Mouse (Mus musculus) hindbrain, embryonic 14.5 days (tissue): ENCODE data around the gene Gcg. TPM values are rescaled to one million over a fixed set of nuclear protein-coding genes. Genes with fewer than 3 reads are reported as not detected.

Experiments
- ATAC-seq: fragments of 200-750 bp; cut with Nextera tagmentation; 2 replicates; pipeline ENCODE4 v1.8.0; 2017; ENCODE audit warnings: moderate number of reproducible peaks, mild to moderate bottlenecking, moderate TSS enrichment, moderate library complexity; ENCODE audit not compliant: low FRiP score
- DNase-seq: peaks from one replicate; pipeline ENCODE4 v3.0.0-alpha.2; 2015; ENCODE audit warnings: low spot score
- H3K27ac ChIP-seq: fragments of 300-500 bp; sonication (generic); 2 replicates; pipeline ENCODE4 v1.5.1; 2014; ENCODE audit warnings: mild to moderate bottlenecking, moderate library complexity
- H3K27me3 ChIP-seq: fragments of 300-500 bp; sonication (generic); 2 replicates; pipeline ENCODE4 v1.6.1; 2014; ENCODE audit warnings: mild to moderate bottlenecking, low read length, mixed read lengths; ENCODE audit not compliant: control insufficient read depth, insufficient read depth
- H3K36me3 ChIP-seq: fragments of 300-500 bp; sonication (generic); replicated peaks from 2 replicates; pipeline ENCODE4 v1.6.1; 2014; ENCODE audit not compliant: control insufficient read depth, insufficient read depth
- H3K4me1 ChIP-seq: fragments of 300-500 bp; sonication (generic); replicated peaks from 2 replicates; pipeline ENCODE4 v1.6.1; 2014; ENCODE audit warnings: antibody characterized with exemption, low read length, mixed read lengths; ENCODE audit not compliant: control insufficient read depth, insufficient read depth
- H3K4me2 ChIP-seq: fragments of 300-500 bp; sonication (generic); replicated peaks from 2 replicates; pipeline ENCODE4 v1.6.1; 2014; ENCODE audit warnings: mild to moderate bottlenecking, moderate library complexity
- H3K4me3 ChIP-seq: fragments of 300-500 bp; sonication (generic); replicated peaks from 2 replicates; pipeline ENCODE4 v1.5.1; 2014; ENCODE audit warnings: mild to moderate bottlenecking, low read length
- H3K9ac ChIP-seq: fragments of 300-500 bp; sonication (generic); 2 replicates; pipeline ENCODE4 v1.6.1; 2014
- H3K9me3 ChIP-seq: fragments of 300-500 bp; sonication (generic); 2 replicates; pipeline ENCODE4 v1.6.1; 2016; ENCODE audit warnings: low read length; ENCODE audit not compliant: control insufficient read depth
- WGBS: fragments of 180-500 bp; shearing (Covaris S2); extraction: QIAGEN DNeasy Blood & Tissue Kit; methylation state at CpG from one replicate; pipeline ENCODE4 v1.1.7; 2014; 5-methylcytosine and 5-hydroxymethylcytosine counted together
- polyA plus RNA-seq: library from polyadenylated mRNA; unstranded; fragments of >200 nt; fragmentation: Nextera tagmentation; extraction: Ambion mirVana; gene quantifications from 2 replicates; pipeline ENCODE4 v1.2.1, GENCODE M21; 2014

Gene Gcg
- polyA plus RNA-seq, 1 experiment from 2014 or later = not detected

DNA sequence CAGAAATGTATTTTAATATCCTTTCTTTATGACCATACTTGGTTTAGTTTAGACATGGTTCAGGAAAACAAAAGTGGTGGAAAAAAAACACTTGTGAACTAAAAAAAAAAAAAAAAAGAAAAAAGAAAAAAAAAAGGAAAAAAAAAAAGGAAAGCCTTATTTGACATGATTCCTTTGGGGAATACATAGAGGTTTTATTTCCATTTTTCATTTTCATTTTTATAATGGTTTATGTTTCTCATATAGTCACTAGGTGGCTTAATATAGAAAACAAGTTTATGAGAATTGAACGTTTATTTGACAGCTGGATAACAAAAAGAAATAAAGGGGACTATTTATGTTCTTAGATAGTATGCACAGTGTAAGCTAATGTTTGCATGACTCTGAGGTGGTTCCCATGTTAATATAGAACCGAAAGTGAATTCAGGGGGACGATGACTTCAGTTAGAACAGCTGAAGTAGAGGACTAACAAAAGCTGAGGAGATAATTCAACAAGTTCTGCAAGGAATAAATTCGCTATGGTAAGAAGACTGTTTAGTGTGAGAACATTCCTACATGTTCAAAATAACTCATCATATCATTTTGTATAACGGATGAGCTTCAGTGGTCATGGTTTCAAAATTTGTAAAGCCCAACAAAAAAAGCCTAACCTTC lies 33.6 kb downstream of the Gcg start:
- no peak overlapping the region for H3K27ac ChIP-seq
- no peaks in the 10 kb centered on the region for H3K9me3 ChIP-seq
- H3K27me3 ChIP-seq = no peaks in the 10 kb centered on the region
- no peak overlapping the region for H3K4me2 ChIP-seq
- ATAC-seq (no peak), DNase-seq (no peak)
- WGBS = 88% methylated on average over 5 of the region's 5 CpGs
- H3K9ac ChIP-seq = no peak overlapping the region
- H3K36me3 ChIP-seq = no peaks in the 10 kb centered on the region
- H3K4me3 ChIP-seq = no peak overlapping the region
- no peaks in the 10 kb centered on the region for H3K4me1 ChIP-seq

DNA sequence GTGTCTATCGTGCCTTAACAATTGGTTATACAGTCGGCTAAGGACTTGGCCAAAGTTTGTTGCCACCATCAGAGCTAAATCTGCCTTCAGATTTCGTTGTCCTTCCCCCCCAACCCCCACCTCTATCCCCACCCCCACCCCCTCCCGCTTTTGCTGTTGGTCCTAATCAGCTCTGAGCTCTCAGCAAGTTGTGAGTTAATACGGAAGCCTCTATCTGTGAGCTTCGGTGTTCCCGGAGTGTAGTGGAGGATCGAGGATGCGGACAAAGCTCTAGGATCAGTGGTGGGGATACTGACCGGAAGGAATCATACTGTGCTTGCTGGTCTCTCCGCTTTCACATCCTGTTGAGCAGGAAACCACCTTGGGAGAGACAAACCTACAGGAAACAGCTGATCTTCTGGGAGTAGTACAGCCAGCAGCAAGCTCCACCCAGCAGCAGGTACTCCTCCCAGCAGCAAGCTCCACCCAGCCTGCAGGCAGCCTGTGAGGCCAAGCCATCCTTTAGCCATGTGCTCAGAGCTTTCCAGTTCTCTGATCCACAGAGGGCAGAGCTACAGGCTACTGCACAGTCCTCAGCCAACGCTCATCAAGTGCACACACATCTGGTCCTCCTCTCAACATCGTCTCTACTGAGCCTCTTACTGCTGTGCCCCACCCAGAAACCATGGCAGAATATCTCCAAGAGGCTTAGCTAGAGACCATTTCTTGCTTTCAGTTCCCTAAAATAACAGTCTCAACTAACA lies 42.5 kb downstream of the Gcg start:
- no peak overlapping the region for H3K27ac ChIP-seq
- no peaks in the 10 kb centered on the region for H3K27me3 ChIP-seq
- 79% methylated on average over 13 of the region's 13 CpGs for WGBS
- H3K9me3 ChIP-seq = no peaks in the 10 kb centered on the region
- H3K4me3 ChIP-seq = no peak overlapping the region
- H3K4me1 ChIP-seq = no peaks in the 10 kb centered on the region
- ATAC-seq = peak; percentile 31; the same call in 1 of the 2 replicates
- no peaks in the 10 kb centered on the region for H3K36me3 ChIP-seq
- no peak overlapping the region for H3K9ac ChIP-seq
- no peak for DNase-seq
- no peak overlapping the region for H3K4me2 ChIP-seq

DNA sequence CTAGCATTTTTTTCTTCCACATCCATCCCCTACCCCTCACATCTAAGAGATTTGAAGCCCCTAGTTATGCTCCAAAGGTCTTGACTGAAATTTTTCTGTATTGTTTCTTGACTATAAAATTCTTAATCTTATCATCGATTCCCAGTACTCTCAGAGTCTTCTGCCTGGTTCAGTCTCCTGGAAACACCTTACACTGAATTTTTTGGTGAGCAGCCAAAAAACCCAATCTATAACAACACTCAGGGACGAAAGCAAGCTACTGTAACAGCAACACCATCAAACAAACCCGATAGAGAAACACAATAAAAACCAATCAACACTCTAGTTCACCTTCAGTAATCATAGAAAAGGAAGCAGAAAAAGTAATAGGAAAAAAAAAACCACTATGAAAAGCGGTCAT lies 43.4 kb downstream of the Gcg start:
- H3K4me2 ChIP-seq = no peak overlapping the region
- no peaks in the 10 kb centered on the region for H3K27me3 ChIP-seq
- no peak overlapping the region for H3K4me3 ChIP-seq
- no peak for DNase-seq
- no peak for ATAC-seq
- H3K36me3 ChIP-seq = no peaks in the 10 kb centered on the region
- no peaks in the 10 kb centered on the region for H3K4me1 ChIP-seq
- 90% methylated on average over 4 of the region's 4 CpGs for WGBS
- H3K9me3 ChIP-seq = no peaks in the 10 kb centered on the region
- H3K9ac ChIP-seq = no peak overlapping the region
- H3K27ac ChIP-seq = no peak overlapping the region

DNA sequence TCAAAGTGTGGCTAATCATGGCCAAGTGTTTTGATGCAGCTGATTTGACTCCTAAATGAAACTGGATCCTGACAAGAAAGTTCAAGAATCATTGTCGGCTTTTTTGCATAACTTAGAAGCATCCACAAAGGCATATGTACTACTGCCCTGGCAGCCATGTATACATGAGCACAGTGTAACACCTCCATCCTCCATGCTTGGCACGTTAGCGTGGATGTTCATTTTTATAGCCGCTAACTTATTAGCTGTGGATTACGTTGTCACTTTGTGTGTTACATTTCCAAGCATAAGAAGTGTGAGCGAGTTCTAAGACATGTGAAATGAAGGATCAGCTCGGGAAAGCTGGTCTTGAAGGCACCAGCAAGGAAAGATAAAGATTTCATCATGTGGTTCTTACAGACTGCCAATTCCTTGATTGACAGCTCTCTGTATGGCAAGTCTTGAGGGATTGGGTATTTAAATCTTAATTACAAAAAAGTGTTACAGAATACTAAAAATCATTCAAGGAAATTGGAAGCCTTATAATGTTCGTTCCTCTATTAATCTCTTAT lies 52.1 kb downstream of the Gcg start:
- 86% methylated on average over 8 of the region's 8 CpGs for WGBS
- Histone ChIP-seq H3K27ac (no peak overlapping the region), H3K9me3 (no peaks in the 10 kb centered on the region), H3K4me3 (no peak overlapping the region), H3K4me1 (no peaks in the 10 kb centered on the region), H3K9ac (no peak overlapping the region), H3K4me2 (no peak overlapping the region), H3K36me3 (no peaks in the 10 kb centered on the region), H3K27me3 (no peaks in the 10 kb centered on the region)
- no peak for DNase-seq
- ATAC-seq = no peak

DNA sequence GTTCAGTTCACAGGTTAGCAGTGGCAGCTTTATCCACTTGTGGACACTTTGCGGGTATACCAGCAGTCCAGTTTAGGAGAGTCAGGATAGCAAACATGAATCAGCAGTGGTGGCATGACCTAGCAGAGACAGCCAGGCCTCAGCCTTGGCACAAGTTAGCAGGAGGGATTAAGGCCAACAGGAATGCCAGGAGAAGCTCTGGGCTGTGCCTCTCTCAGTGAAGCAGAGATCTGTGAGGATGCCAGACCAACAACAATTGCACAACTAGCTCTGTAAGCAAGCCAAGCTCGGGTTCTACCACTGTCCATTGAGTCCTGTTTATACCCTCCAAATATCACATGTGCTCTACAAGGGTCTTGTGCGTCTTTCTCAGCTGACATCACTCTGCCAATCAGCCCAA lies 57.5 kb downstream of the Gcg start:
- Histone ChIP-seq H3K9ac (no peak overlapping the region), H3K36me3 (no peaks in the 10 kb centered on the region), H3K27ac (no peak overlapping the region), H3K4me2 (no peak overlapping the region), H3K9me3 (no peaks in the 10 kb centered on the region), H3K4me1 (no peaks in the 10 kb centered on the region), H3K4me3 (no peak overlapping the region), H3K27me3 (no peaks in the 10 kb centered on the region)
- DNase-seq (no peak), ATAC-seq (no peak)
- 86% methylated on average over 3 of the region's 3 CpGs for WGBS

Other genes starting within 250 kb of the Gcg start
- 1.1 and 1.4 TPM in 2 replicates for gene Dpp4, start 71.4 kb downstream of the Gcg start, polyA plus RNA-seq
- 1.7 and 1.8 TPM in 2 replicates for gene Fap, start 90.4 kb upstream of the Gcg start, polyA plus RNA-seq
- 2.1 and 2.2 TPM in 2 replicates for gene Ifih1, start 162.6 kb upstream of the Gcg start, polyA plus RNA-seq
- gene Gca, start 180.6 kb upstream of the Gcg start, polyA plus RNA-seq = 4.2 and 4.5 TPM in 2 replicates